Mouse (Mus musculus) kidney, adult 8-10 months (tissue): ENCODE measurements around the gene Thoc2.
"Not testable (repeated sequence)": the region's sequence is repeated elsewhere in the genome, so short reads cannot be mapped to it uniquely, and the experiment has no call there.

Experiments
- DNase-seq, 2 experiments: peaks; one replicate each; pipeline ENCODE4 v3.0.0; 2022

The Thoc2 gene

GRCm38 (mm10) chrX:41920574-41920973, at the start of gene Thoc2:
Thoc2 (minus strand) TSS chrX:41920674.
- DNase-seq = no peak

DNA sequence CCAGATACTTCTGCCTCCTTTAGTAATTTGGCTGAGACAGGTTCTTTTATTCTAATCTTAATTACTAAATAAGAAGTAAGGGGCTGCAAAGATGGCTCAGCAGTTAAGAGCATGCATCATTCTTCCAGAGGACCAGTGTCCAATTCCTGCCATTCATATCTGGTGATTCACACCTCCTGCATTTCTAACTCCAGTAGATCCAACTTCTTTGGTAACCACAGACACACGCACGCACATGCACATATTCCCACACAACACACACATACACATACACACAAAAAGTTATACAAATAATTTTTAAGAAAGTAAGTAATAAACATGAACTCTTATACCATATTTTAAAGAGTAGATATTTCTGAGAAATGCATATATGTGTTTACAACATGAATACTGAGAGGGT, 49.6 kb upstream of the Thoc2 start:
- no peak for DNase-seq

DNA sequence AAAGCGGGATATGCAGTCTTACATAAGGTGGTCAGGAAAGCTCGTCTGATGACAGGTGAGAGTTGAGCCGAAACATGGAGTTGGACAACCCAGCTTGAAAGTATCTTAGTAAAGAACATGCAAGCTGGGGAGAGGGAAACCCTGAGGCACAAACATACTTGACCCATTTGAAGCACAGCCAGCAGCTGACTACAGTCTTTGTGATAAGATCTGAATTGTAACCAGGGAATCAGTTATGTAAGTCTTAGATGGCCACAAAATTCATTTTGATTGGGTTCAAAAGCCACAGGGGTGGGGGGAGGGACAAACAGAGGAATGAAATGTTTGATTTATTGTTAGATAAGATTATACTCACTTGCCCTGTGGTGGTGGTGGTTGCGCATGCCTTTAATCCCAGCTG, 48.9 kb upstream of the Thoc2 start:
- DNase-seq = peak in 1 of 2 experiments; percentile 8

DNA sequence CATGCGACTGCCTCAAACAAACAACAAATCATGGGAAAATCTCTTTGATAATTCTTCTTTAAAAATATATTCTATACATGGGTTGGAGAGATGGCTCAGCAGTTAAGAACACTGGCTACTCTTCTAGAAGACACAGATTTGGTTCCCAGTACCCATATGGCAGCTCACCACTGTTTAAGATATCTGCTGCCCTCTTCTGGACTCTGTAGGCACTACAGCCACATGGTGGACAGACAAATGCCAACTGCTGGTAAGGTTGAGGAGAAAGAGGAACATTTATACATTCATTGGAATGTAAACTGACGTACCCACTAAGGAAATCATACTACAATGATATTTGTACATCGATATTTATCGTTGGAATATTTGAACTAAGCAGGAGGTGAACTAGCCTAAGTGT, 36.7 kb upstream of the Thoc2 start:
- peak in 1 of 2 experiments; percentile 23 for DNase-seq

GRCm38 (mm10) chrX:41941840-41942239, 21.4 kb upstream of the Thoc2 start:
- DNase-seq = no peak

- not testable (repeated sequence) for DNase-seq
Observed at GRCm38 (mm10) chrX:41931821-41932220, 11.3 kb upstream of the Thoc2 start.

DNA sequence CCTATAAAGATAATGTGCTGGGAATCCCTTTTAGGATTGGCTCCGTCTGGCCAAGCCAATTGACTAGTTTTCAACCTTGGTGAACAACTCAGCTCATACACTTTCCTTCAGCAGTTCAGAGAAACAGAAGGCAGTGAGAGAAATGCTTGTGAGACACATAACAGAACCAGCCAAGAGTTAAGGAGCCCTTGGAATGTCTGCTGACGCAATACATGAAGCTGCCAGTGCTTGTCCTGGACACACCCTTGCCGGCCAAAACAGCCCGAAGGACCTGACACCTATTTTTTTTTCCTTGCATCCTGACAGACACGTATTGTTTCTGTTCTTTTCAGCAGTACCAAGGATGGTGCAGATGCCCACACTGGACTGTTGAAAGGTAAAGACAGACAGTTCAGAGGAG, 4.2 kb upstream of the Thoc2 start:
- DNase-seq = no peak

DNA sequence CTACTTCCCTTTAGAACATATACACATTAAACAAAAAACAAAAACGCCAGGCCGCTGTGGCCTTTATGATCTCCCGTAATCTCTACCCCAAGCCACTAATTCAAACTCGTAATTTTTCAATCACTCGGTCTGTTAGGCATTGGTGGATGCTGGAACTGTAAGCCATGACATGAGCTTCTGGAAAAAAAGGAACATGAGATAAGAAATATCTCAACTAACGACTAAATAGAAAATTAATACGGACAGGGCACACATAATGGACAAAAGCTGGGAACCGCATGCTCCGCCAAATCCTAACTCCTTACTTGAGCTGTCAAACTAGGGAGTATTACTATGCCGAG, 8.4 kb downstream of the Thoc2 start:
- DNase-seq = no peak

GRCm38 (mm10) chrX:41911390-41912060, 8.9 kb downstream of the Thoc2 start:
- peak; percentile 89 for DNase-seq

GRCm38 (mm10) chrX:41910981-41911380, 9.5 kb downstream of the Thoc2 start:
- peak in 1 of 2 experiments; percentile 9 for DNase-seq

DNA sequence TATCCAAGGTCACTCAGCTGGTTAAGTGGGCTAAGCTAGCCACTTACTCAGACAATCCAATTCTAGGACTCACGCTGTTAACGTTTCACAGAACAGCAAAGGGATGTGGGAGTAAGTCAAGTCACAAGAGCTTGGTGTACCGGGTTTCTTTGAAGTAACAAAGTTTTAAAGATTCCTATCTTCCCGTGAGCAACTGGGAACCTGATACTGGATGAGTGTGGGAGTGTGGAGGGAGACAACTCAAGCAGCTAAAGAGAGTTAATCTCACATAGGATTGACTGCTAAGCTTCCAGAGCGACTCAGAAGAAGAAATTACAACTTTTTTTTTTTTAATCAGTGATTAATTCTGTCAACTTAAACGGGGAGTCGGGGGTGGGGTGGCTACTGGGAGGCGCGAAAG, 10.0 kb downstream of the Thoc2 start:
- no peak for DNase-seq

GRCm38 (mm10) chrX:41884759-41885505, 35.5 kb downstream of the Thoc2 start:
- DNase-seq = no peak

DNA sequence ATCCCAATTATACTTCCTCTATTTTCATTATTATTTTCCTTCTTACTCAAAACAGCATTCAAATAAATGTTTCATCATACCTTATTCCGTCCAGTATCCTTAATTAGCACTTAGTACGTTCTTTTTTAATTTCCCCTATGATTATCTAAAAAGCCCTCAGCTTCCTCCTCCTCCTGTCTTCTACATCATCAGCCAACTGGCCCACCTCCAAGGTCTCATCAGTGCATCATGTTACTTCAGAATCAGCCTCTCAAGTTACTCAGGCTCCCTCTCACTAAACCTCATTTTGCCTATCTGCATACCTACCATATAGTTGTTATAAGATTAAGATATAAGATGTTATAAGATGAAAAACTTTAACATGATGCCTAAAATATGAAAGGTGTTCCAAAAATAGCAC, 43.9 kb downstream of the Thoc2 start:
- DNase-seq = no peak

GRCm38 (mm10) chrX:41837823-41838222, 82.7 kb downstream of the Thoc2 start:
- no peak for DNase-seq

DNA sequence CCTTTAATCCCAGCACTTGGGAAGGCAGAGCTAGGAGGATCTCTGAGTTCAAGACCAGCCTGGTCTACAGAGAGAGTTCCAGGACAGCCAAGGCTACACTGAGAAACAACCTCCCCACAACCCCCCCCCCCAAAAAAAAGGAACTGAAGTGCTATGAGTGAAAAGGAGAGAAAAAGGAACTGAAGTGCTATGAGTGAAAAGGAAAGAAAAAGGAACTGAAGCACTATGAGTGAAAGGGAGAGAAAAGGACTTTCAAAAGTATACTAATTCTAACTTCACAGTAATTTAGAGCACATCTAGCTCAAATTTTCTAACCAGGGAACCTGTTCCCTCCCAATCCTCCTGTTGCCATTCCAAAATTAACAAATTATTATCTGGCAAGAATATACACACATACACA, 114.9 kb downstream of the Thoc2 start:
- no peak for DNase-seq

- no peak for DNase-seq
Observed at GRCm38 (mm10) chrX:41793303-41793702, 127.2 kb downstream of the Thoc2 start.
